Mouse (Mus musculus) intestine, embryonic 16.5 days (tissue): ENCODE data around the gene S100a9. TPM values are rescaled to one million over a fixed set of nuclear protein-coding genes. Genes with fewer than 3 reads are reported as not detected.

Experiments used
- ATAC-seq: fragments of 200-750 bp; cut with Nextera tagmentation; 2 replicates; pipeline ENCODE4 v1.8.0; 2017; ENCODE audit warnings: moderate TSS enrichment, moderate library complexity
- H3K27ac ChIP-seq: fragments of 300-500 bp; sonication (generic); 2 replicates; pipeline ENCODE4 v1.5.1; 2014; ENCODE audit warnings: mild to moderate bottlenecking, low read length
- H3K27me3 ChIP-seq: fragments of 300-500 bp; sonication (generic); replicated peaks from 2 replicates; pipeline ENCODE4 v1.6.1; 2014; ENCODE audit warnings: low read length, control low read depth, mixed read lengths; ENCODE audit not compliant: control insufficient read depth, insufficient read depth
- H3K36me3 ChIP-seq: fragments of 300-500 bp; sonication (generic); 2 replicates; pipeline ENCODE4 v1.6.1; 2014; ENCODE audit warnings: low read length, control low read depth; ENCODE audit not compliant: control insufficient read depth, insufficient read depth
- H3K4me1 ChIP-seq: fragments of 300-500 bp; sonication (generic); 2 replicates; pipeline ENCODE4 v1.6.1; 2014; ENCODE audit warnings: low read length, control low read depth, mixed read lengths; ENCODE audit not compliant: control insufficient read depth, insufficient read depth
- H3K4me2 ChIP-seq: fragments of 300-500 bp; sonication (generic); 2 replicates; pipeline ENCODE4 v1.6.1; 2014; ENCODE audit warnings: low read depth, low read length, control low read depth
- H3K4me3 ChIP-seq: fragments of 300-500 bp; sonication (generic); 2 replicates; pipeline ENCODE4 v1.5.1; 2014; ENCODE audit warnings: mild to moderate bottlenecking, low read length
- H3K9ac ChIP-seq: fragments of 300-500 bp; sonication (generic); 2 replicates; pipeline ENCODE4 v1.6.1; 2014; ENCODE audit warnings: low read depth, low read length
- H3K9me3 ChIP-seq: fragments of 300-500 bp; sonication (generic); 2 replicates; pipeline ENCODE4 v1.6.1; 2016; ENCODE audit warnings: low read length, control low read depth; ENCODE audit not compliant: control insufficient read depth
- WGBS: fragments of 180-500 bp; shearing (Covaris S2); extraction: QIAGEN DNeasy Blood & Tissue Kit; methylation state at CpG from one replicate; pipeline ENCODE4 v1.1.7; 2014; 5-methylcytosine and 5-hydroxymethylcytosine counted together
- polyA plus RNA-seq: library from polyadenylated mRNA; unstranded; fragments of >200 nt; fragmentation: Nextera tagmentation; extraction: Ambion mirVana; gene quantifications from 2 replicates; pipeline ENCODE4 v1.2.1, GENCODE M21; 2015

S100a9 gene
- polyA plus RNA-seq = 10.1 and 27.1 TPM in 2 replicates

GRCm38 (mm10) chr3:90695613-90696012 is at the start of gene S100a9:
Gene S100a9 (minus strand): TSS chr3:90695721.
- H3K27ac ChIP-seq = no peak within 1 kb of the TSS
- H3K27me3 ChIP-seq = no peaks in the 10 kb centered on the region
- H3K4me1 ChIP-seq = no peaks in the 10 kb centered on the region
- no peak within 1 kb of the TSS for H3K4me2 ChIP-seq
- H3K9me3 ChIP-seq = no peaks in the 10 kb centered on the region
- no peaks in the 10 kb centered on the region for H3K36me3 ChIP-seq
- H3K4me3 ChIP-seq = no peak within 1 kb of the TSS
- H3K9ac ChIP-seq = no peak within 1 kb of the TSS
- 64% methylated on average over 3 of the region's 3 CpGs for WGBS
- ATAC-seq = no peak

GRCm38 (mm10) chr3:90726606-90727005 is 31.1 kb upstream of the S100a9 start, which contains the start of gene Pglyrp4:
Gene Pglyrp4 (plus strand): TSS chr3:90726906.
- ATAC-seq = no peak

GRCm38 (mm10) chr3:90709591-90710460 is 14.3 kb upstream of the S100a9 start:
- ATAC-seq = peak; percentile 63

More at GRCm38 (mm10) chr3:90726606-90727005, 31.1 kb upstream of the S100a9 start, which contains the start of gene Pglyrp4:
- Histone ChIP-seq H3K36me3 (no peaks in the 10 kb centered on the region), H3K27ac (no peak within 1 kb of the TSS), H3K27me3 (no peaks in the 10 kb centered on the region), H3K9ac (no peak within 1 kb of the TSS), H3K4me3 (no peak within 1 kb of the TSS), H3K4me1 (no peaks in the 10 kb centered on the region), H3K4me2 (no peak within 1 kb of the TSS), H3K9me3 (no peaks in the 10 kb centered on the region)
- WGBS = 80% methylated on average over 3 of the region's 3 CpGs

DNA sequence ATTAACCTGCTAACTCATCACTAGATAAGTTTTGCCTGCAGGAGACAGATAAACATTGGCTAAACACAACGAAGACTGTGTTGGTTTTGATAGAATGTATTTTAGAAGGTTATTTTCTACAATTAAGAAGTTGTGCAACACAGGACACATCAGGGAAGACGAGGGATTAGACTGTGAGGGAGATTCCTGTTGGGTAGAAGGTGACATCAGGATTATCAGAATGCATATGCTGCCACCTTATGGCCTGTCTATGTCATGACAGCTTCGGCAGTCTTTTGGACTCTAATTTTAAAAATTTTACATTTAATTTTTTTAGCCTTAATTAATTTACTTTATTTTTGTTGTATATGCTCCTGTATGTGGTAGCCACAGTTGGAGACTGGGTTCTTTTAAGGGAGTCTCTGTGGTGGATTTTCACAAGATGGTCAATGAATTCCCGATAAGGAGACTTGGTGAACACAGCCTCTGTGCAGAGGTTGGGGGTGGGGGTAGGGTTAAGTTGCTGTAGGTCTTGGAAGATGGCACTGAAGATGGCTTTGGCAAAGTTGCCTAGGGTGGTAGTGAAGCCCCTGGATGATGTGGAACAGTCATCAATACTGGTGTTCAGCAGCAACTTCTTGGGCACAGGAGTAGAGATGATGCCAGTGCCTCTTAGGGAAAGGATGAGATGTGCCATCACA is 13.1 kb upstream of the S100a9 start:
- Histone ChIP-seq H3K27me3 (no peaks in the 10 kb centered on the region), H3K4me3 (no peak overlapping the region), H3K36me3 (no peaks in the 10 kb centered on the region), H3K4me2 (no peak overlapping the region), H3K9ac (no peak overlapping the region), H3K9me3 (no peaks in the 10 kb centered on the region), H3K4me1 (no peaks in the 10 kb centered on the region), H3K27ac (no peak overlapping the region)
- ATAC-seq = peak; percentile 53; the same call in 1 of the 2 replicates
- WGBS = 25% methylated on average over 4 of the region's 4 CpGs

More at GRCm38 (mm10) chr3:90709591-90710460, 14.3 kb upstream of the S100a9 start:
- Histone ChIP-seq H3K9ac (no peak overlapping the region), H3K4me2 (no peak overlapping the region), H3K4me3 (no peak overlapping the region), H3K27ac (no peak overlapping the region), H3K9me3 (no peaks in the 10 kb centered on the region), H3K36me3 (no peaks in the 10 kb centered on the region), H3K27me3 (no peaks in the 10 kb centered on the region), H3K4me1 (no peaks in the 10 kb centered on the region)
- WGBS = 47% methylated on average over 12 of the region's 12 CpGs

DNA sequence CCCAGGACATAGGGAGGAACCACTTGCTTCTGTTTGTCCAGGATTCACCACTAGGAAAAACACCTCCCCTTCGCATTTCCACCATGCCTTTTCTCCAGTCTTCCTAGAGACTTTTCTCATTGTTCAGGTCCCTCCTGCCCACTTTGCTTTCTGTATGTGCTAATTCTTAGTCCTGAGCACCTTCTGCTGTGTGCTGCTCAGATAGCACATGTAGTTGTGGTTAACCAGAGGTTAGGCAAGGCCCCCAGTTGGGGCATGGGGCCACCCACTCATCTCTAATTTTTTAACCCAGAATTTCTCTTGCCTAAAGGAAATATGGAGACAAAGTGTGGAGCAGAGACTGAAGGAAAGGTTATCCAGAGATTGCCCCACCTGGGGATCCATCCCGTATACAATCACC is 6.7 kb upstream of the S100a9 start:
- WGBS = 80% methylated on average over 2 of the region's 2 CpGs
- ATAC-seq = no peak
- Histone ChIP-seq H3K4me2 (no peak overlapping the region), H3K4me1 (no peaks in the 10 kb centered on the region), H3K9me3 (no peaks in the 10 kb centered on the region), H3K9ac (no peak overlapping the region), H3K27me3 (no peaks in the 10 kb centered on the region), H3K27ac (no peak overlapping the region), H3K36me3 (no peaks in the 10 kb centered on the region), H3K4me3 (no peak overlapping the region)

- Histone ChIP-seq H3K36me3 (no peaks in the 10 kb centered on the region), H3K9ac (no peak overlapping the region), H3K27ac (no peak overlapping the region), H3K9me3 (no peaks in the 10 kb centered on the region), H3K4me1 (no peaks in the 10 kb centered on the region), H3K4me3 (no peak overlapping the region), H3K4me2 (no peak overlapping the region), H3K27me3 (no peaks in the 10 kb centered on the region)
- 76% methylated on average over 2 of the region's 2 CpGs for WGBS
- ATAC-seq = no peak
These were observed 2.0 kb downstream of the S100a9 start for GRCm38 (mm10) chr3:90693496-90693895.

GRCm38 (mm10) chr3:90686835-90687234 is 8.7 kb downstream of the S100a9 start:
- Histone ChIP-seq H3K4me2 (no peak overlapping the region), H3K9ac (no peak overlapping the region), H3K27ac (no peak overlapping the region), H3K4me1 (no peaks in the 10 kb centered on the region), H3K4me3 (no peak overlapping the region), H3K27me3 (no peaks in the 10 kb centered on the region), H3K9me3 (no peaks in the 10 kb centered on the region), H3K36me3 (no peaks in the 10 kb centered on the region)
- 72% methylated on average over 2 of the region's 2 CpGs for WGBS
- ATAC-seq = no peak

- H3K27ac ChIP-seq = no peak overlapping the region
- WGBS = 88% methylated on average over 3 of the region's 3 CpGs
- no peak overlapping the region for H3K4me2 ChIP-seq
- no peaks in the 10 kb centered on the region for H3K4me1 ChIP-seq
- no peak overlapping the region for H3K4me3 ChIP-seq
- no peak for ATAC-seq
- H3K9ac ChIP-seq = no peak overlapping the region
- H3K9me3 ChIP-seq = no peaks in the 10 kb centered on the region
- no peaks in the 10 kb centered on the region for H3K36me3 ChIP-seq
- no peaks in the 10 kb centered on the region for H3K27me3 ChIP-seq
These were observed 11.6 kb downstream of the S100a9 start for GRCm38 (mm10) chr3:90683929-90684328.

DNA sequence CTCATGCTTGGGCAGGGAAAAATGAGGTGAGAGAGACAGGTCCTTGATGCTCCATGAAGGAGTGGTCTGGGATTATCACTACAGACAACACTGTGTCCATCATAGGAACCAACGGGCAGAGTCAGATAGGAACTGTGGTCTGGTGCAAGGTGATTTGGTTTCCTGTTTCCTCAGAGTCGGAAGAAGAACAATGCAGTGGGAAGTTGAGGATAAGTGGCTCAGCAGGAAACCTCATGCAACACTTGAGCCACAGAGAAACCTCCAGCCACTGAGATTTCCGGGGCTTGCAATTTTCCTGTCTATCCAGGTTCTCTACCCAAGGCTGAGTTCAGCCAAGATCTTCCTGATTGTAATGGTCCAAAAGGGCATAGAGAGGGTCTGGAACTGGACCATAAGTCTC is 16.9 kb downstream of the S100a9 start:
- no peaks in the 10 kb centered on the region for H3K27me3 ChIP-seq
- 58% methylated on average over 3 of the region's 3 CpGs for WGBS
- H3K9me3 ChIP-seq = no peaks in the 10 kb centered on the region
- ATAC-seq = no peak
- H3K4me3 ChIP-seq = no peak overlapping the region
- H3K4me2 ChIP-seq = no peak overlapping the region
- H3K4me1 ChIP-seq = no peaks in the 10 kb centered on the region
- H3K9ac ChIP-seq = no peak overlapping the region
- no peaks in the 10 kb centered on the region for H3K36me3 ChIP-seq
- H3K27ac ChIP-seq = no peak overlapping the region
